Mouse (Mus musculus): ENCODE data around the gene Slc25a30. TPM values are rescaled to one million over a fixed set of nuclear protein-coding genes. Genes with fewer than 3 reads are reported as not detected.

Gene Slc25a30
- polyA plus RNA-seq, 1 experiment from 2014 or later: 13.3 TPM

- ATAC-seq (ENCODE audit: low read depth): no peak
- H3K9ac ChIP-seq (replicated peaks; ENCODE audit: low read depth, low read length): no peak overlapping the region
- H3K36me3 ChIP-seq (ENCODE audit: control insufficient read depth, insufficient read depth, low read length): peaks cover 35% of the 10 kb centered on the region
Observed at GRCm38 (mm10) chr14:75735597-75735996, 51.2 kb downstream of the Slc25a30 start.

GRCm38 (mm10) chr14:75732631-75733030 is 54.2 kb downstream of the Slc25a30 start:
- Histone ChIP-seq H3K4me2 (ENCODE audit: low read depth, low read length) (no peak overlapping the region), H3K4me1 (ENCODE audit: control insufficient read depth, insufficient read depth, low read length) (no peaks in the 10 kb centered on the region), H3K36me3 (ENCODE audit: control insufficient read depth, insufficient read depth, low read length) (peaks cover 53% of the 10 kb centered on the region), H3K4me3 (ENCODE audit: low read depth, low read length) (no peak overlapping the region), H3K27ac (ENCODE audit: low read depth, low read length) (no peak overlapping the region), H3K9me3 (ENCODE audit: control insufficient read depth, low read length) (no peaks in the 10 kb centered on the region), H3K9ac (replicated peaks; ENCODE audit: low read depth, low read length) (no peak overlapping the region), H3K27me3 (ENCODE audit: control insufficient read depth, insufficient read depth, low read length) (no peaks in the 10 kb centered on the region)
- ATAC-seq (ENCODE audit: low read depth): no peak
- WGBS: 91% methylated on average over 7 of the region's 7 CpGs

More at GRCm38 (mm10) chr14:75735597-75735996, 51.2 kb downstream of the Slc25a30 start:
- no peaks in the 10 kb centered on the region for H3K9me3 ChIP-seq (ENCODE audit: control insufficient read depth, low read length)
- H3K27me3 ChIP-seq (ENCODE audit: control insufficient read depth, insufficient read depth, low read length): no peaks in the 10 kb centered on the region
- H3K4me3 ChIP-seq (ENCODE audit: low read depth, low read length): no peak overlapping the region
- H3K4me2 ChIP-seq (ENCODE audit: low read depth, low read length): no peak overlapping the region
- no peaks in the 10 kb centered on the region for H3K4me1 ChIP-seq (ENCODE audit: control insufficient read depth, insufficient read depth, low read length)
- WGBS: 91% methylated on average over 3 of the region's 3 CpGs
- no peak overlapping the region for H3K27ac ChIP-seq (ENCODE audit: low read depth, low read length)

GRCm38 (mm10) chr14:75731361-75731760 is 55.5 kb downstream of the Slc25a30 start:
- Histone ChIP-seq H3K4me2 (ENCODE audit: low read depth, low read length) (no peak overlapping the region), H3K27ac (ENCODE audit: low read depth, low read length) (no peak overlapping the region), H3K9me3 (ENCODE audit: control insufficient read depth, low read length) (no peaks in the 10 kb centered on the region), H3K9ac (replicated peaks; ENCODE audit: low read depth, low read length) (no peak overlapping the region), H3K4me1 (ENCODE audit: control insufficient read depth, insufficient read depth, low read length) (no peaks in the 10 kb centered on the region), H3K36me3 (ENCODE audit: control insufficient read depth, insufficient read depth, low read length) (peaks cover 52% of the 10 kb centered on the region), H3K4me3 (ENCODE audit: low read depth, low read length) (no peak overlapping the region), H3K27me3 (ENCODE audit: control insufficient read depth, insufficient read depth, low read length) (no peaks in the 10 kb centered on the region)
- WGBS: 90% methylated on average over 2 of the region's 2 CpGs
- no peak for ATAC-seq (ENCODE audit: low read depth)

GRCm38 (mm10) chr14:75728111-75728510 is 58.7 kb downstream of the Slc25a30 start:
- Histone ChIP-seq H3K9ac (replicated peaks; ENCODE audit: low read depth, low read length) (no peak overlapping the region), H3K4me1 (ENCODE audit: control insufficient read depth, insufficient read depth, low read length) (no peaks in the 10 kb centered on the region), H3K9me3 (ENCODE audit: control insufficient read depth, low read length) (no peaks in the 10 kb centered on the region), H3K4me2 (ENCODE audit: low read depth, low read length) (no peak overlapping the region), H3K36me3 (ENCODE audit: control insufficient read depth, insufficient read depth, low read length) (peaks cover 58% of the 10 kb centered on the region), H3K27ac (ENCODE audit: low read depth, low read length) (no peak overlapping the region), H3K27me3 (ENCODE audit: control insufficient read depth, insufficient read depth, low read length) (no peaks in the 10 kb centered on the region), H3K4me3 (ENCODE audit: low read depth, low read length) (no peak overlapping the region)
- ATAC-seq (ENCODE audit: low read depth): no peak
- WGBS: 89% methylated on average over 5 of the region's 5 CpGs

GRCm38 (mm10) chr14:75727046-75727445 is 59.8 kb downstream of the Slc25a30 start:
- Histone ChIP-seq H3K27me3 (ENCODE audit: control insufficient read depth, insufficient read depth, low read length) (no peaks in the 10 kb centered on the region), H3K36me3 (ENCODE audit: control insufficient read depth, insufficient read depth, low read length) (peaks cover 50% of the 10 kb centered on the region)
- WGBS: 81% methylated on average over 4 of the region's 4 CpGs

GRCm38 (mm10) chr14:75722816-75723215 is 64.0 kb downstream of the Slc25a30 start:
- no peak overlapping the region for H3K9ac ChIP-seq (replicated peaks; ENCODE audit: low read depth, low read length)
- H3K4me2 ChIP-seq (ENCODE audit: low read depth, low read length): no peak overlapping the region
- no peaks in the 10 kb centered on the region for H3K4me1 ChIP-seq (ENCODE audit: control insufficient read depth, insufficient read depth, low read length)
- 97% methylated on average over 2 of the region's 2 CpGs for WGBS
- no peak overlapping the region for H3K27ac ChIP-seq (ENCODE audit: low read depth, low read length)
- H3K27me3 ChIP-seq (ENCODE audit: control insufficient read depth, insufficient read depth, low read length): no peaks in the 10 kb centered on the region
- H3K36me3 ChIP-seq (ENCODE audit: control insufficient read depth, insufficient read depth, low read length): peaks cover 36% of the 10 kb centered on the region
- H3K9me3 ChIP-seq (ENCODE audit: control insufficient read depth, low read length): no peaks in the 10 kb centered on the region
- no peak overlapping the region for H3K4me3 ChIP-seq (ENCODE audit: low read depth, low read length)
- no peak for ATAC-seq (ENCODE audit: low read depth)

More at GRCm38 (mm10) chr14:75727046-75727445, 59.8 kb downstream of the Slc25a30 start:
- no peak for ATAC-seq (ENCODE audit: low read depth)
- no peaks in the 10 kb centered on the region for H3K9me3 ChIP-seq (ENCODE audit: control insufficient read depth, low read length)
- no peaks in the 10 kb centered on the region for H3K4me1 ChIP-seq (ENCODE audit: control insufficient read depth, insufficient read depth, low read length)
- H3K9ac ChIP-seq (replicated peaks; ENCODE audit: low read depth, low read length): no peak overlapping the region
- H3K27ac ChIP-seq (ENCODE audit: low read depth, low read length): no peak overlapping the region
- H3K4me3 ChIP-seq (ENCODE audit: low read depth, low read length): no peak overlapping the region
- H3K4me2 ChIP-seq (ENCODE audit: low read depth, low read length): no peak overlapping the region

GRCm38 (mm10) chr14:75721977-75722563 is 64.8 kb downstream of the Slc25a30 start:
- Histone ChIP-seq H3K4me3 (ENCODE audit: low read depth, low read length) (no peak overlapping the region), H3K36me3 (ENCODE audit: control insufficient read depth, insufficient read depth, low read length) (peaks cover 31% of the 10 kb centered on the region), H3K4me2 (ENCODE audit: low read depth, low read length) (no peak overlapping the region), H3K27me3 (ENCODE audit: control insufficient read depth, insufficient read depth, low read length) (no peaks in the 10 kb centered on the region), H3K4me1 (ENCODE audit: control insufficient read depth, insufficient read depth, low read length) (no peaks in the 10 kb centered on the region), H3K9me3 (ENCODE audit: control insufficient read depth, low read length) (no peaks in the 10 kb centered on the region), H3K9ac (replicated peaks; ENCODE audit: low read depth, low read length) (no peak overlapping the region), H3K27ac (ENCODE audit: low read depth, low read length) (no peak overlapping the region)
- peak; percentile 78; the same call in 1 of the 2 replicates for ATAC-seq (ENCODE audit: low read depth)
- WGBS: 57% methylated on average over 12 of the region's 12 CpGs

- WGBS: 98% methylated on average over 5 of the region's 5 CpGs
- no peak overlapping the region for H3K4me3 ChIP-seq (ENCODE audit: low read depth, low read length)
- no peaks in the 10 kb centered on the region for H3K9me3 ChIP-seq (ENCODE audit: control insufficient read depth, low read length)
- H3K9ac ChIP-seq (replicated peaks; ENCODE audit: low read depth, low read length): no peak overlapping the region
- H3K36me3 ChIP-seq (ENCODE audit: control insufficient read depth, insufficient read depth, low read length): peaks cover 39% of the 10 kb centered on the region
- no peak for ATAC-seq (ENCODE audit: low read depth)
- H3K4me2 ChIP-seq (ENCODE audit: low read depth, low read length): no peak overlapping the region
- H3K4me1 ChIP-seq (ENCODE audit: control insufficient read depth, insufficient read depth, low read length): no peaks in the 10 kb centered on the region
- no peak overlapping the region for H3K27ac ChIP-seq (ENCODE audit: low read depth, low read length)
- no peaks in the 10 kb centered on the region for H3K27me3 ChIP-seq (ENCODE audit: control insufficient read depth, insufficient read depth, low read length)
Observed at GRCm38 (mm10) chr14:75720121-75720520, 66.7 kb downstream of the Slc25a30 start.

GRCm38 (mm10) chr14:75716410-75716809 is 70.4 kb downstream of the Slc25a30 start:
- H3K27ac ChIP-seq (ENCODE audit: low read depth, low read length): no peak overlapping the region
- ATAC-seq (ENCODE audit: low read depth): no peak
- H3K36me3 ChIP-seq (ENCODE audit: control insufficient read depth, insufficient read depth, low read length): peaks cover 38% of the 10 kb centered on the region
- 94% methylated on average over 4 of the region's 4 CpGs for WGBS
- H3K27me3 ChIP-seq (ENCODE audit: control insufficient read depth, insufficient read depth, low read length): no peaks in the 10 kb centered on the region
- no peak overlapping the region for H3K4me3 ChIP-seq (ENCODE audit: low read depth, low read length)
- H3K4me1 ChIP-seq (ENCODE audit: control insufficient read depth, insufficient read depth, low read length): no peaks in the 10 kb centered on the region
- H3K9me3 ChIP-seq (ENCODE audit: control insufficient read depth, low read length): no peaks in the 10 kb centered on the region
- no peak overlapping the region for H3K4me2 ChIP-seq (ENCODE audit: low read depth, low read length)
- no peak overlapping the region for H3K9ac ChIP-seq (replicated peaks; ENCODE audit: low read depth, low read length)

All from neural tube, embryonic 14.5 days (tissue).